Comparison of ENCODE assay signal across 22 mouse cellular contexts in genomic region chr4:55335030-55335770, GRCm38 (mm10).
"Had no signal": no experiment of that assay in that cellular context is flagged by ENCODE, and none has a peak within 500 bp of the region (broad histone marks: within the 10 kb centered on the region; RNA-seq: fewer than 3 reads in every experiment).

No protein-coding gene starts in this region.

- H3K4me3 ChIP-seq: kidney, embryonic 15.5 days; limb, embryonic 12.5 days; limb, embryonic 15.5 days; liver, embryonic 12.5 days; liver, embryonic 15.5 days; lung, embryonic 15.5 days; midbrain, embryonic 12.5 days; midbrain, embryonic 15.5 days; neural tube, embryonic 12.5 days; neural tube, embryonic 15.5 days had no signal

- H3K4me1 ChIP-seq: kidney, embryonic 15.5 days; limb, embryonic 12.5 days; midbrain, embryonic 12.5 days; midbrain, embryonic 15.5 days; neural tube, embryonic 12.5 days; neural tube, embryonic 15.5 days had no signal

- ATAC-seq: liver, embryonic 12.5 days; midbrain, embryonic 15.5 days had no signal

- DNase-seq: kidney, adult 8-10 months; kidney, postnatal 10 days; kidney, postnatal 36 days; left cerebral cortex, postnatal 4 days; lung, adult 18-20 months; lung, postnatal 10 days; lung, postnatal 36 days; right cerebral cortex, adult 18-20 months; right cerebral cortex, postnatal 14 days; spleen, adult 18-20 months; thymus, adult 18-20 months; thymus, postnatal 36 days had no signal

- H3K27ac ChIP-seq: kidney, embryonic 15.5 days; limb, embryonic 12.5 days; limb, embryonic 15.5 days; liver, embryonic 12.5 days; liver, embryonic 15.5 days; lung, embryonic 15.5 days; midbrain, embryonic 12.5 days; midbrain, embryonic 15.5 days; neural tube, embryonic 12.5 days; neural tube, embryonic 15.5 days had no signal
